Mouse (Mus musculus) kidney, adult 8-10 months (tissue): ENCODE results near the gene Chst3.
A peak's percentile ranks its signal among the peaks of the same experiment; 100 is the strongest.
"Not testable (repeated sequence)": the region's sequence is repeated elsewhere in the genome, so short reads cannot be mapped to it uniquely, and the experiment has no call there.

Experiments used
- DNase-seq, 2 experiments: peaks; one replicate each; pipeline ENCODE4 v3.0.0; 2022

Gene Chst3

GRCm38 (mm10) chr10:60218591-60219499, at the start of gene Chst3:
TSS of gene Chst3 (minus strand) at chr10:60219260.
- DNase-seq: peak; percentile 69 to 80

DNA sequence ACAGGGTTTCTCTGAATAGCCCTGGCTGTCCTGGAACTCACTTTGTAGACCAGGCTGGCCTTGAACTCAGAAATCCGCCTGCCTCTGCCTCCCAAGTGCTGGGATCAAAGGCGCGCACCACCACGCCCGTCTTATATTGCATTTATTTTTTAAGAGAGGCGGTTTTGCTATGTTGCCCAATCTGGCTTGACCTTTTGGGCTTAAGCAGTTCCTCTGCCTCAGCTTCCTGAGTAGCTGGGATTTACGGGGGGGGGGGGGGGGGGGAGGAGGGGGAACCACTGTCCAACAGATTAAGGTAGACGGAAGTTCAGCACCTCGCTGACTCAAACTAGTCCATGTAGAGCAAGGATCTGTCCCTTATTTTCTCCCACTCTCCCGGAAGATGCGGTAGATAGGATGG, 49.7 kb upstream of the Chst3 start:
- DNase-seq: no peak

GRCm38 (mm10) chr10:60266842-60267401, 47.9 kb upstream of the Chst3 start:
- DNase-seq: peak in 1 of 2 experiments; percentile 50

GRCm38 (mm10) chr10:60265252-60265651, 46.2 kb upstream of the Chst3 start:
- no peak for DNase-seq

DNA sequence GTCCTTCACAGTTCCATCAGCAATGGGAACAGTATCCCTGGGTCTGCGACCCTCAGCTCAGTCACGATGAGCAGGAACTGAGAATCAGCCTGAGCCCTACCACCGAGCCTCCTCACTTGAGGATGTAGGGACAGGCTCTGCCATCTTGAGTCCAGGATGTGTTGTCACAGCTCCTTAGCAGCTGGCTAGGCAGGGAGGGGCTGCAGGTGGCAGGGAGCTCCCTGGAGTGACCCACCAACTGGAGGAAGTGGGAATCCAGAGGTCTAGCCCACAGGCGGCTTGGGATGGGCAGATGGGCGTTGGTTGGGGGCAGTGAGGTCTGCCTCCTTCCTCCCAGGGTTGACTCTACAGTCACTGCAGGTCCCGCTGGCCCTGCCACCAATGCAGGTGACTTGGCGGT, 44.3 kb upstream of the Chst3 start:
- no peak for DNase-seq

- peak; percentile 88 to 90 for DNase-seq
Observed at GRCm38 (mm10) chr10:60262386-60262785, 43.3 kb upstream of the Chst3 start.

- DNase-seq: no peak
Observed at GRCm38 (mm10) chr10:60261530-60261929, 42.5 kb upstream of the Chst3 start.

DNA sequence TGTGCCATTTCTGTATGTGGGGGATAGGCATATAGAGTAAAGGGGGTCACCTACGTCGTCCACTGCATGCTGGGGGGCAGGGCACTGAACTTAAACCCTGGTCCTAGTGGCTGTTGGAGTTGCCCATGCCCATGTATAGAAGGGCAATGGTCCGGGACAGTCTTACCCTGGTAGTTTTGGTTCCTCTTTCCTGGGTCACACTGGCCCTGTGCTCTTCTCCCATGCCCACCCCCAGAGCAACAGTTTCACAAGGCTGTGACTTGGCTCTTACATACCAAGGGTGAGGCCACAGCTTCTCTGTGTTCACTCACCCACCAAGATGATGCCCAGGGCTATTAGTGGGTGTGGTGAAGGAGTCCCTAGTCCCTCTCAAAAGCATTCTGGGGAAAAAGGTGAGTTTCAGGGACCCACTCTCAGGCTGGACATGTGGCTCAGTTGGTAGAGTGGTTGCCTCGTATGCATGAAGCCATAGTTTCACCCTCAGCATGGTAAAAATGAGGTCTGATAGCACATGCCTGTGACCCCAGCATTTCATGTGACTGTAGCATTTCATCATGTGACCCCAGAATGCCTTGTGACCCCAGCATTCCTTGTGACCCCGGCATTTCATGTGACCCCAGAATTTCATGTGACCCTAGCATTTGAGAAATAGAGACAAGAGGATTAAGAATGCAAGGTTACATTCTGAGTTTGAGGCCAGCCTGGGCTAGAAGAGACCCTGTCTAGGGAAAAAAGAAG, 41.7 kb upstream of the Chst3 start:
- DNase-seq: no peak

DNA sequence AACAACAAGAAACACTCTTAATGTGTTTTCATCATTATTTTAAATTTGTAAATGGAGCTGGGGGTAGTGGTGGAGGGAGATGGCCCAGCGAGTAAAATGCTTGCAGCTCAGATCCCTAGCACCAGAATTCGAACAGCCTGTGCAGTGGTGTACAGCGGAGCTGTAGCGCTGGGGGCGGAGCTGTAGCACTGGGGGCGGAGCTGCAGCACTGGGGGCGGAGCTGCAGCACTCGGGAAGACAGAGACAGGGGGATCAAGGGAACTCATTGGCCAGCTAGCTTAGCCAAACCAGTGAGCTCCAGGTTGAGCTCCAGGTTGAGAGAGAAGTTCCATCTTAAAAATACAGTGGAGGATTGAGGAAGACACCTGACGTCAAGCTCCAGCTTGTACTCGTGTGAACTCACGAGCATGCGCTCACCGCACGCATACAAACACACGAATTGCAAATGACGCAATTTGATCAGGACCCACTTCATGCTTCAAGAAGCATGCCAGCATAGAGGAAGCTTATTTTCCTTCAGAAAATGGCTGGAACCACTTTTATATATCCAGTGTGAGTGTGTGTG, 38.3 kb upstream of the Chst3 start:
- no peak for DNase-seq

- DNase-seq: no peak
Observed at GRCm38 (mm10) chr10:60256088-60256487, 37.0 kb upstream of the Chst3 start.

GRCm38 (mm10) chr10:60252606-60253005, 33.5 kb upstream of the Chst3 start:
- peak in 1 of 2 experiments; percentile 60 for DNase-seq

- DNase-seq: no peak
Observed at GRCm38 (mm10) chr10:60252187-60252586, 33.1 kb upstream of the Chst3 start.

DNA sequence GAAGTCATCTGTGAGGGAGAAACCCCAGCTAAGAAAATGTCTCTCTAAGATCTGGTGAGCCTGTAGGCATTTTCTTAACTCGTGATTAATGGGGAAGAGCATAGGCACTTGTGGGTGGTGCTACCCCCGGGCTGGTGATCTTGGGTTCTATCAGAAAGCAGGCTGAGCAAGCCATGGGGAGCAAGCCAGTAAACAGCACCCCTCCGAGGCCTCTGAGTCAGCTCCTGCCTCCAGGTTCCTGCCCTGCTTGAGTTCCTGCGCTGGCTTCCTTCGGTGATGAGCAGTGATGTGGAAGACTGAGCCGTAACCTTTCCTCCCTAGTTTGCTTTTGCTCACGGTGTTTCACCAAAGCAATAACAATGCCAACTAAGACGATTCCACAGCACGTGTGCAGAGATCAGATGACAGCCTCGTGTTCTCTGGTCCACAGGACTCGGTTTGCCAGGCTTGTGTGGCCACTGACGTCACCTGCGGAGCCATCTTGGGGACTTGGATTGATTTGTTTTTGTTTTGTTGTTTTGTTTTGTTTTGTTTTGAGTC, 31.4 kb upstream of the Chst3 start:
- DNase-seq: peak; percentile 71 to 82

DNA sequence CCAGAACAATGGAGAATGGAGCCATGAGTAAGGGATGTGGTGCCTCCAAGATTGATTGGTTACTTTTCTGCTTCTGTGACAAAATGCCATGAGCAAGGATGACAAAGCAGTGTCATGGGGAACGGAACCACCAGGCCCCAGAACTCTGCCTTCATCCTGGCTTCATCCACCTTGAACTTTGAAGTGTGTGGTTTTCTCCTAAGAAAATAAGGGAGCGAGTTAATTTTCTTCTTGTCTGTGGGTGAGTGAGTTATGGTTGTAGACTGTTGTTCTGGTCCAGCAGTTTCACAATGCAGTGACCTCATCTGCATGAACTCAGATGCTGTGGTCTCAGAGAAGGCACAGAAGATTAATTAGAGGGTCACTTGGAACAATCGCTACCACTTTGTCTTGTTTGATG, 29.3 kb upstream of the Chst3 start:
- peak; percentile 48 to 66 for DNase-seq

GRCm38 (mm10) chr10:60246519-60246918, 27.5 kb upstream of the Chst3 start:
- peak in 1 of 2 experiments; percentile 69 for DNase-seq

- no peak for DNase-seq
Observed at GRCm38 (mm10) chr10:60245635-60246034, 26.6 kb upstream of the Chst3 start.

DNA sequence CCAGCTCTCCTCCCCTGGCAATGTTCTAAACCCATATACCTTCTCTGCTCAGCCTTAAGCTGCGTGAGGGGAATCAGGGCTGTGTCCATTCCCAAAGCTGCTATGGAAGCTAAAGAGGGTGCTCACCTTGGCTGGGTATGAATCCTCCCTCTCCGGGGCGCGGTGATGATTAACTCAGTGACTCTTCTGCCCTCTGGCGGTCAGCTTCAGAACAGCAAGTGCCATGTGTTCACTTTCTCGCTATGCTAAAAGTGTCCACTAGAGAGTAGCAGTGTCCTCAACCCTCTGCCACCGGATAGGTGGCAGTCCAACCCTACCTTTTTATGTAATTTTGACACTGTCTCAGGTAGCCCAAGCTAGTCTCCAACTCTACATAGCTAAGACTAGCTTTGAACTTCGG, 26.0 kb upstream of the Chst3 start:
- peak; percentile 89 to 96 for DNase-seq

DNA sequence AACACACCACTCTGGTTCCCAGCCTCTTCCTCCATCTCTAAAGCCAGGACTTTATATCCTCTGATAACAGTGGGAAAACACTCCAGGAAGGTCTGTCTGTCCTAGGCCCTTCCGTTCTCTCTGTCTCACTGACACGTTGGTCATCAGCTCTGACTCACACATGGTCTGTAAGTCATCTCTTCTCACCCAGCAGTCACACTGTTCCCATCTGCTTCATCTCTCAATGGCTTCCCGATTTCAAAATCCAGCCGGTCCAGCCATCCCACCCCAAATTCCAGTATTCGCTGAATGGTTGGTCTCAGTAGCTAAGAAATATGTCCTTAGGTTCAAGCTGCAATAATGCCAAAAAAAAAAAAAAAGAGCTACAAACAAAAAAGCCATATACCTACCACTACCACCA, 24.9 kb upstream of the Chst3 start:
- no peak for DNase-seq

DNA sequence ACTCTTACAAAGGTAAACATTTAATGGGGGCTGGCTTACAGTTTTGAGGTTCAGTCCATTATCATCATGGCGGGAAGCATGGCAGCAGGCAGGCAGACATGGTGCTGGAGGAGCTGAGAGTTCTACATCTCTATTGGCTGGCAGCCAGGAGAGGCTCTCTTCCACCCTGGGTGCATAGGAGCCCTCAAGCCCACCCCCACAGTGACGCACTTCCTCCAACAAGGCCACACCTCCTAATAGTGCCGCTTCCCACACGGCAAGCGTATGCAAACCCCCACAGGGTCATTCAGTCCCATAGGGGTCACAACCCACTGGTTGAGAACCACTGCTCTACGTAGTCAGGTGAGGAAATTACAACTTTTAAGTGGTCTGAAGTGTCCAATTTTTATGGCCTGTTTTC, 21.4 kb upstream of the Chst3 start:
- no peak for DNase-seq

DNA sequence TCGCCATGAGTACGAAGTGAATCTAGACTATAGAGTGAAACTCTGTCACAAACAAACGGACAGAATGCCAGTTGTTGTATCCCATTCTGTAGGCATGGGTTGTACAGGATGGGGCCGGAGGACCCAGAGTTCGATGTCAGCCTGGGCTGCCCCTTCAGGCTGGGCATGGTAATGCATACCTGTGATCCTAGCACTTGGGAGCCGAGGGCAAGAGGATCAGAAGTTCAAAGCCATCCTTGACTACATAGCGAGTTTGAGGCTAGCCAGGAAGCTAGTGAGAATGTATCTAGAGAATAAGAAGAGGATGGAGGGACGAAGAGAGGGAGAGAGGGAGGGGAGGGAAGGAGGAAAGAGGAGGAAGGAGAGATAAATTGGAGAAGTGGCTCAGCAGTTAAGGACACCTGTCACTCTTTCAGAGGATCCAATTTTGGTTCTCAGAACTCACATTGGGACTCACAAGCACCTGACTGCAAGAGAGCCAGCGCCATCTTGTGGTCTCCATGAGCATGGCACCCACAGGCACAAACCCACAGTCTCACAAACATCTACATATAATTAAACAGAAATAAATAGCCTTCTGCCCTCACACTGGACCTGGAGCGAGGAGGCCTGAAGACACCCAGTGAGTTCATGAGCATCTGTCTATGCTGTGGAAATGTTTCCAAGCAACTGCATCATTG, 18.6 kb upstream of the Chst3 start:
- peak in 1 of 2 experiments; percentile 76 for DNase-seq

DNA sequence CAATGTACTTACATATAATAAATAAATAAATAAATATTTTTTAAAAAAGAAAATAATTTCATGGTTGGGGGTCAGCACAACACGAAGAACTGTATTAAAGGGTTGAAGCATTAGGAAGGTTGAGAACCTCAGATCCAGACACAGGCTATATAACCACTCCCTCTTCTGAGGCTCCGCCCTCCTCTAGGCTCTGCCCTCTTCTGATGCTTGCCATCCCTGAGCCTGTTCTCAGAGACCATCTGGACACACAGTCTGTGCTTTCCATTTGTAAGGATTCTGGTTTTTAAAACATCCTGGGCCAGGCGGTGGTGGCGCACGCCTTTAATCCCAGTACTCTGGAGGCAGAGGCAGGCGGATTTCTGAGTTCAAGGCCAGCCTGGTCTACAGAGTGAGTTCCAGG, 16.8 kb upstream of the Chst3 start:
- DNase-seq: not testable (repeated sequence)

DNA sequence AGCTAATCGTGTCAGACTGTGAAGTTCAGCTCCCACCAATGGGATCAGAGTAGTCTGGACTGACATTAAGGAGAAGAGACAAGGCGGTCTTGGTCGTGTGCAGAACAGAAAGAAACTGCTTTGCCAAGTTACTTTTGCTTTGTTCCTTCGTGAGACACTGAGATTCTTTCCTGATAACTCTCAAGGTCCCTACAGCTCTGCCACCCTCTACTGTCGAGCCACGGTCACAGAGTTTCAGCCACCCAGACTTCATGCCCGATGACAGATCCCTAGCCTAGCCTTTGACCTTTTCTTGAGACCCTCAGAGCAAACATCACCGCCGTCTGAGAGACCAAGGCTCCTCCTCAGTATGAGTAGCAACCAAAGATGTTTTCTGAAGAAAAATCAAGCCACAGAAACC, 14.9 kb upstream of the Chst3 start:
- DNase-seq: no peak
